Mouse (Mus musculus) G1E (cell line): ENCODE results near the gene Gng12.

Experiments
- CTCF ChIP-seq: IDR thresholded peaks from 2 replicates; pipeline ENCODE4 v1.5.1; 2012; ENCODE audit warnings: low read depth, low read length, inconsistent platforms, mixed read lengths
- GATA1 ChIP-seq: IDR thresholded peaks from 2 replicates; pipeline ENCODE4 v1.6.1; 2012; ENCODE audit warnings: borderline replicate concordance, low read length, inconsistent platforms, mixed read lengths
- POLR2AphosphoS5 ChIP-seq: IDR thresholded peaks from 2 replicates; pipeline ENCODE4 v1.6.1; 2012; ENCODE audit warnings: low read depth, low read length, inconsistent platforms; ENCODE audit not compliant: insufficient replicate concordance
- TAL1 ChIP-seq: conservative IDR thresholded peaks from 2 replicates; pipeline ENCODE4 v1.6.1; 2012; ENCODE audit warnings: low read depth, low read length, inconsistent platforms, mixed read lengths

- TF ChIP-seq GATA1 = no peak
- TF ChIP-seq CTCF = no peak
- no peak for TF ChIP-seq POLR2AphosphoS5
- TF ChIP-seq TAL1 = no peak
Observed at GRCm38 (mm10) chr6:66979197-66979596, 83.0 kb downstream of the Gng12 start.
